Mouse (Mus musculus) G1E-ER4 (cell line): ENCODE results near the gene Zfp969. TPM values are rescaled to one million over a fixed set of nuclear protein-coding genes. Genes with fewer than 3 reads are reported as not detected.
"Not testable (repeated sequence)": the region's sequence is repeated elsewhere in the genome, so short reads cannot be mapped to it uniquely, and the experiment has no call there.

Experiments
- GATA1 ChIP-seq: IDR thresholded peaks from one replicate; pipeline ENCODE4 v1.8.0; 2012; ENCODE audit warnings: low read length, inconsistent platforms
- polyA plus RNA-seq: library from polyadenylated mRNA; stranded (reverse); fragments of >175 nt; gene quantifications from 2 replicates; pipeline ENCODE4 v1.2.3, GENCODE M21; 2012

Gene Zfp969
- 0.28 and 0.29 TPM in 2 replicates for polyA plus RNA-seq

GRCm38 (mm10) chr2:175703546-175703945 is at the start of gene Zfp969:
TSS of gene Zfp969 (minus strand) at chr2:175703646.
- not testable (repeated sequence) for TF ChIP-seq GATA1

- TF ChIP-seq GATA1, result not testable (repeated sequence)
Observed at GRCm38 (mm10) chr2:175741237-175741636, 37.8 kb upstream of the Zfp969 start, which contains the start of gene Gm2007. TSS of gene Gm2007 (plus strand) at chr2:175741537.

- not testable (repeated sequence) for TF ChIP-seq GATA1
Observed at GRCm38 (mm10) chr2:175643678-175644077, 59.8 kb downstream of the Zfp969 start, which contains the start of gene Gm11007. TSS of gene Gm11007 (plus strand) at chr2:175643978.

Other genes with a start within 250 kb of the Zfp969 start
- gene Zfp965, start 233.7 kb downstream of the Zfp969 start, polyA plus RNA-seq, result 1.1 and 1.3 TPM in 2 replicates
- gene Gm11007, start 59.7 kb downstream of the Zfp969 start, polyA plus RNA-seq, result not detected in 2 replicates
- gene Gm2007, start 37.9 kb upstream of the Zfp969 start, polyA plus RNA-seq, result not detected in 2 replicates
- not detected in 2 replicates for gene Gm14288, start 97.4 kb upstream of the Zfp969 start, polyA plus RNA-seq
- gene Gm6710, start 165.6 kb upstream of the Zfp969 start, polyA plus RNA-seq, result 0.12 TPM in 1 of 2 replicates, not detected in the other
- gene Zfp966, start 227.5 kb upstream of the Zfp969 start, polyA plus RNA-seq, result 0.31 TPM in 1 of 2 replicates, not detected in the other